Comparison of ENCODE assay signal across 11 mouse cellular contexts in the genomic region with DNA sequence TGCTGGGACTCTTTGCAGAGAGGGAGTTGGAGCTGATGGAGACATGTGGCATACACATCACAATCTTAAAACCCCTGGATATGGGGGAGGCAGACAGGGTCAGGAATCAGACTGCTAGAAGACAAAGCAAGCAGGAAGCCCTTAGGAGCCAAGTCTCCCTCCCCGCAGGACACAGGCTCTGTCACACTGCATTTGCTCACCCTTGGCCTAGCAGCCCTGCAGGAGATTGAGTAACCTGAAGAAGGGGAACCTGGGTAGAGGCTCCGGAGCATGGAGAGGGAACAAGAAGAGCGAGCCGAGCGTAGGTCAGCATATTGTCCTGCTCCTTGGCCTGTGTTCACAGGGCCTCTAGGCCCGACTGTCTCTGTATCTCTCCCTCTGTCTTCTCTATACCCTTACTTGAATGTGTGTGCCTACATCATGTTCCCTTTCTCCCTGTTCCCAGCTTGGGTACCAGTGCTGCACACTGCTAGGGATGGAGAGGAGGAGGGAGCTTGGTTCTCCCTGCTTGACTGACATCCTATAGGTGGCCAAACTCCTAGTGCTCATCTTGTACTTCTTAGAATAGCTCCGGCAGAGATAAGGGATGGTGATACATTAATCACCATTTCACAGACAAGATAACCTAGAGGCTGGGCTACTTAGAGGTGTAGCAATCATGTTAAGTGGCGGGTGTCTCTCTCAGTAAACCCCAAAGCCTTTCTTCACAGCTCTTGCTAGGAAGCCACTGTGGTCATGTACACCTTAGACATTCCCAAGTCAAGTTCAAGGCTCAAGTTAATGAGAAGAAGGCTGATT. TPM values are rescaled to one million over a fixed set of nuclear protein-coding genes. Genes with fewer than 3 reads are reported as not detected.
DNase-seq lines count a peak whose midpoint lies in the region; ATAC-seq and TF ChIP-seq lines count a peak whose summit lies in the region.
"Had no signal": no experiment of that assay in that cellular context is flagged by ENCODE, and none has a peak within 500 bp of the region (broad histone marks: within the 10 kb centered on the region; RNA-seq: fewer than 3 reads in every experiment).

No protein-coding gene starts in this region.

- TF ChIP-seq EP300 in lung, postnatal 0 days (IDR thresholded peaks at IDR 0.05): no peak

- H3K27ac ChIP-seq in lung, postnatal 0 days (ENCODE audit: low read length): no peak overlapping the region
- no peak overlapping the region for H3K27ac ChIP-seq in heart, embryonic 12.5 days (ENCODE audit: poor library complexity, severe bottlenecking)
- H3K27ac ChIP-seq in limb, embryonic 12.5 days: no peak overlapping the region
- no peak overlapping the region for H3K27ac ChIP-seq in hindbrain, embryonic 12.5 days

- H3K4me3 ChIP-seq in lung, postnatal 0 days (ENCODE audit: low read depth, low read length): no peak overlapping the region
- H3K4me3 ChIP-seq in heart, embryonic 12.5 days: no peak overlapping the region
- no peak overlapping the region for H3K4me3 ChIP-seq in limb, embryonic 12.5 days (replicated peaks)
- peak overlapping the region; percentile 94 for H3K4me3 ChIP-seq in myocyte
- no peak overlapping the region for H3K4me3 ChIP-seq in hindbrain, embryonic 12.5 days

- H3K4me2 ChIP-seq in lung, postnatal 0 days (replicated peaks; ENCODE audit: low read depth, low read length): no peak overlapping the region
- peak overlapping the region; percentile 6; the same call in 1 of the 2 replicates for H3K4me2 ChIP-seq in heart, embryonic 12.5 days
- H3K4me2 ChIP-seq in limb, embryonic 12.5 days: peak overlapping the region; percentile 15; the same call in 1 of the 2 replicates
- peak overlapping the region; percentile 98 for H3K4me2 ChIP-seq in myocyte (ENCODE audit: low read depth)
- no peak overlapping the region for H3K4me2 ChIP-seq in hindbrain, embryonic 12.5 days (replicated peaks)

- H3K79me2 ChIP-seq in myocyte (ENCODE audit: control insufficient read depth, insufficient read depth): peaks cover 68% of the 10 kb centered on the region

- peaks cover 12% of the 10 kb centered on the region for H3K4me1 ChIP-seq in lung, postnatal 0 days (ENCODE audit: insufficient read depth, low read depth, low read length)
- peaks cover 65% of the 10 kb centered on the region for H3K4me1 ChIP-seq in heart, embryonic 12.5 days (replicated peaks)
- H3K4me1 ChIP-seq in limb, embryonic 12.5 days (replicated peaks): peaks cover 11% of the 10 kb centered on the region
- H3K4me1 ChIP-seq in hindbrain, embryonic 12.5 days: peaks cover 14% of the 10 kb centered on the region

- no peaks in the 10 kb centered on the region for H3K27me3 ChIP-seq in lung, postnatal 0 days (replicated peaks; ENCODE audit: insufficient read depth, low read length)
- no peaks in the 10 kb centered on the region for H3K27me3 ChIP-seq in heart, embryonic 12.5 days (replicated peaks)
- H3K27me3 ChIP-seq in limb, embryonic 12.5 days: peaks cover 9% of the 10 kb centered on the region; the same call in 1 of the 2 replicates
- no peaks in the 10 kb centered on the region for H3K27me3 ChIP-seq in myocyte (ENCODE audit: control insufficient read depth, insufficient read depth, insufficient read length)
- H3K27me3 ChIP-seq in hindbrain, embryonic 12.5 days: no peaks in the 10 kb centered on the region

- H3K9ac ChIP-seq in lung, postnatal 0 days (replicated peaks; ENCODE audit: low read depth): no peak overlapping the region
- H3K9ac ChIP-seq in heart, embryonic 12.5 days: peak overlapping the region; percentile 3; the same call in 1 of the 2 replicates
- no peak overlapping the region for H3K9ac ChIP-seq in limb, embryonic 12.5 days (replicated peaks)
- H3K9ac ChIP-seq in hindbrain, embryonic 12.5 days: no peak overlapping the region

- peak; percentile 48 to 54 for DNase-seq in lung, adult 18-20 months
- DNase-seq in lung, postnatal 0 days (ENCODE audit: low spot score): no peak
- no peak for DNase-seq in layer of hippocampus, postnatal 14 days (ENCODE audit: low spot score in 2 of 2)
- DNase-seq: adrenal gland, postnatal 10 days; layer of hippocampus, adult 9-11 months had no signal

- no peaks in the 10 kb centered on the region for H3K9me3 ChIP-seq in lung, postnatal 0 days (ENCODE audit: low read length)
- H3K9me3 ChIP-seq in heart, embryonic 12.5 days (replicated peaks): no peaks in the 10 kb centered on the region
- no peaks in the 10 kb centered on the region for H3K9me3 ChIP-seq in limb, embryonic 12.5 days
- H3K9me3 ChIP-seq in hindbrain, embryonic 12.5 days (replicated peaks): no peaks in the 10 kb centered on the region

- peak overlapping the region; percentile 65 for H3ac ChIP-seq in myocyte (ENCODE audit: control insufficient read depth, insufficient read length)

- WGBS in lung, postnatal 0 days: 69% methylated on average over 8 of the region's 8 CpGs
- whole genome bisulfite sequencing in heart, embryonic 12.5 days: 55% methylated on average over 8 of the region's 8 CpGs
- WGBS in limb, embryonic 12.5 days: 64% methylated on average over 8 of the region's 8 CpGs
- 53% methylated on average over 8 of the region's 8 CpGs for WGBS in hindbrain, embryonic 12.5 days

- no peak for TF ChIP-seq CTCF in lung, postnatal 0 days (IDR thresholded peaks at IDR 0.05)

- H3K36me3 ChIP-seq in lung, postnatal 0 days (ENCODE audit: insufficient read depth, low read length): no peaks in the 10 kb centered on the region; the same call in 1 of the 2 replicates
- no peaks in the 10 kb centered on the region for H3K36me3 ChIP-seq in heart, embryonic 12.5 days
- H3K36me3 ChIP-seq in limb, embryonic 12.5 days: no peaks in the 10 kb centered on the region
- H3K36me3 ChIP-seq in myocyte (ENCODE audit: control insufficient read depth, insufficient read depth): peaks cover 24% of the 10 kb centered on the region
- H3K36me3 ChIP-seq in hindbrain, embryonic 12.5 days: no peaks in the 10 kb centered on the region

- ATAC-seq in lung, postnatal 0 days: no peak
- ATAC-seq in heart, embryonic 12.5 days (ENCODE audit: insufficient number of reproducible peaks, low FRiP score): no peak
- ATAC-seq in limb, embryonic 12.5 days (ENCODE audit: insufficient number of reproducible peaks, insufficient read depth, low FRiP score, low TSS enrichment, low read depth): no peak
- no peak for ATAC-seq in hindbrain, embryonic 12.5 days (ENCODE audit: low FRiP score)
- ATAC-seq in inflammation-experienced regulatory T-cells, adult 6 months: no peak

- TF ChIP-seq POLR2A in myocyte (IDR thresholded peaks at IDR 0.05; ENCODE audit: insufficient read length, low read depth): peak; percentile 53

TF ChIP-seq in myocyte, 11 proteins besides CTCF, POLR2A, EP300 and RAD21:
- TF ChIP-seq POLR2AphosphoS2 (IDR thresholded peaks at IDR 0.05; ENCODE audit: insufficient read length, low read depth): peak; percentile 50
- no peak for TF ChIP-seq MYOD1 (IDR thresholded peaks at IDR 0.05; ENCODE audit: control insufficient read depth in 1 of 3, insufficient read length in 2 of 3, low read depth in 2 of 3)
TF ChIP-seq in myocyte: peak in this region for 1.

RNA-seq across cellular contexts. Expression of a gene that starts 12.5 kb away (rescaled TPM):
- 170 and 229 TPM in 2 replicates for polyA plus RNA-seq in lung, postnatal 0 days (2015; fragmentation: Nextera tagmentation; extraction: Ambion mirVana)
- 84.5 and 91.8 TPM in 2 replicates for polyA plus RNA-seq in heart, embryonic 12.5 days (2016; fragmentation: Nextera tagmentation; extraction: Ambion mirVana)
- polyA plus RNA-seq in limb, embryonic 12.5 days (2016; fragmentation: Nextera tagmentation; extraction: Ambion mirVana): 122 and 123 TPM in 2 replicates
- polyA plus RNA-seq in myocyte (2012; fragmentation: generic; extraction: Trizol): 361 TPM
- polyA plus RNA-seq in hindbrain, embryonic 12.5 days (2016; fragmentation: Nextera tagmentation; extraction: Ambion mirVana): 171 and 179 TPM in 2 replicates
- 100 to 1,000 TPM; 258 to 259 TPM for total RNA-seq in layer of hippocampus, postnatal 14 days (2021)
- 10 to 100 TPM; 37.5 to 56.4 (median 46.5) TPM for polyA plus RNA-seq in inflammation-experienced regulatory T-cells, adult 6 months (2017; shearing (Covaris generic))

RNA-seq across cellular contexts. Expression of a gene that starts 34.7 kb away (rescaled TPM):
- polyA plus RNA-seq in lung, postnatal 0 days (2015; fragmentation: Nextera tagmentation; extraction: Ambion mirVana): 0.61 and 0.92 TPM in 2 replicates
- not detected in 2 replicates for polyA plus RNA-seq in heart, embryonic 12.5 days (2016; fragmentation: Nextera tagmentation; extraction: Ambion mirVana)
- not detected in 2 replicates for polyA plus RNA-seq in limb, embryonic 12.5 days (2016; fragmentation: Nextera tagmentation; extraction: Ambion mirVana)
- not detected for polyA plus RNA-seq in myocyte (2012; fragmentation: generic; extraction: Trizol)
- polyA plus RNA-seq in hindbrain, embryonic 12.5 days (2016; fragmentation: Nextera tagmentation; extraction: Ambion mirVana): not detected in 2 replicates
- not detected for total RNA-seq in layer of hippocampus, postnatal 14 days (2021)
- polyA plus RNA-seq in inflammation-experienced regulatory T-cells, adult 6 months (2017; shearing (Covaris generic)): not detected
- total RNA-seq: adrenal gland, postnatal 10 days; ES-E14 had no signal

RNA-seq across cellular contexts. Expression of a gene that starts 42.6 kb away (rescaled TPM):
- polyA plus RNA-seq in lung, postnatal 0 days (2015; fragmentation: Nextera tagmentation; extraction: Ambion mirVana): 306 and 384 TPM in 2 replicates
- polyA plus RNA-seq in heart, embryonic 12.5 days (2016; fragmentation: Nextera tagmentation; extraction: Ambion mirVana): 181 and 185 TPM in 2 replicates
- polyA plus RNA-seq in limb, embryonic 12.5 days (2016; fragmentation: Nextera tagmentation; extraction: Ambion mirVana): 184 and 190 TPM in 2 replicates
- polyA plus RNA-seq in myocyte (2012; fragmentation: generic; extraction: Trizol): 294 TPM
- polyA plus RNA-seq in hindbrain, embryonic 12.5 days (2016; fragmentation: Nextera tagmentation; extraction: Ambion mirVana): 152 and 155 TPM in 2 replicates
- 100 to 1,000 TPM; 110 to 120 TPM for total RNA-seq in layer of hippocampus, postnatal 14 days (2021)
- 100 to 1,000 TPM; 131 to 197 (median 161) TPM for polyA plus RNA-seq in inflammation-experienced regulatory T-cells, adult 6 months (2017; shearing (Covaris generic))

Comparison
In these comparisons a context has a peak if more than half of its experiments do, and no peak if none do; other contexts are left out.
1. DNase-seq: peak in lung, adult 18-20 months (2 of 2); none in lung, postnatal 0 days (single experiment) and layer of hippocampus, postnatal 14 days (0 of 2).
2. H3K4me2 ChIP-seq: peak in heart, embryonic 12.5 days (single experiment), limb, embryonic 12.5 days (single experiment) and myocyte (single experiment); none in lung, postnatal 0 days (single experiment) and hindbrain, embryonic 12.5 days (single experiment).